Mouse (Mus musculus): ENCODE measurements around the gene Fam162a.
"Not testable (repeated sequence)": the region's sequence is repeated elsewhere in the genome, so short reads cannot be mapped to it uniquely, and the experiment has no call there.

The Fam162a gene

GRCm38 (mm10) chr16:36057933-36058475 lies 13.4 kb downstream of the Fam162a start:
- DNase-seq = no peak

DNA sequence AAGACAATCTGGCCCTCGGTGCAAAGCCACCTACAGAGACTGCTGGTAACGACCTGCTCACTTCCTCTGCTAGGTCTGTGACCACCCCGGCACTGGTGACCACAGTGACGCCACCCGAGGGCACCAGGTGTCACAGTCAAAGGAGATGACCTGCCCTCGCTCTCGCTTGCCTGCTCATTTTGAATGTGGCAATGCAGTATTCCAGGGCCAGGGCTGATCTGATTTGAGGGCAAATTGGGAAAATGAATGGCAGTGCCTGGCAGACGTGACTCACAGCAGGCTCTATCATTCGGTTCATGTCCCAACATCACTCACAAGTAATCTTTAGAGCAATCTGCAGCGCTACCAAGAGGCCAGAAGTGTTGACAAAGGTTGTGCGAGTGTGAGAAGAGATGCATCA lies 15.0 kb downstream of the Fam162a start:
- DNase-seq = no peak

GRCm38 (mm10) chr16:36054920-36055319 lies 16.5 kb downstream of the Fam162a start:
- no peak for DNase-seq

DNA sequence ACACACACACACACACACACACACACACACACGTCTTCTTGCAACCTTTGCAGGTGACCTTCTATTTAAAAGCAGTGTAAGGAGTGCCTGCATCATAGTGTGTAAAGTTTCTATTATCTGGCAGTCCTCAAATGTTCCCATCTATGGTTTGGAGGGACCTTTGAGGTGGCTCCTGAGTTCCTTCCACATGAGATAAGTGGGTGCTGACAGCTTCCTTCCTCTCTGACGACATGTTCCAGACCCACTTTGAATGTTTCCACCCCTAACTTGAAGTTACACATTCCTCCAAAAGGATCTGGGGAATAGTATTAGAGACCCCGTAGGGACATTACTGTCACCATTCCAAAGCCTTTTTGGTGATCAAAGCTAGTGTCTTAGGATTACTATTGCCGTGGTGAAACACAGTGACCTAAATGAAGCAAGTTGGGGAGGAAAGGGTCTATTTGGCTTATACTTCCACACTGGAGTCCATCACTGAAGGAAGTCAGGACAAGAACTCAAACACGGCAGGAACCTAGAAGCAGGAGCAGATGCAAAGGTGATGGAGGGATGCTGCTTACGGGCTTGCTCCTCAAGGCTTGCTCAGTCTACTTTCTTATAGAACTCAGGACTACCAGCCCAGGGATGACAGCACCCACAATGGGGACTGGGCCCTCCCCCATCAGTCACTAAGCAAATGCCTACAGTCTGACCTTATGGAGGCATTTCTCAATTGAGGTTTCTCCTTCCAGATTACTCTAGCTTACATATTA lies 17.7 kb downstream of the Fam162a start:
- no peak for DNase-seq

GRCm38 (mm10) chr16:36051491-36051890 lies 19.9 kb downstream of the Fam162a start:
- no peak for DNase-seq

- no peak for DNase-seq
These were observed 23.9 kb downstream of the Fam162a start for GRCm38 (mm10) chr16:36047538-36047937.

GRCm38 (mm10) chr16:36043964-36044363 lies 27.4 kb downstream of the Fam162a start:
- no peak for DNase-seq

DNA sequence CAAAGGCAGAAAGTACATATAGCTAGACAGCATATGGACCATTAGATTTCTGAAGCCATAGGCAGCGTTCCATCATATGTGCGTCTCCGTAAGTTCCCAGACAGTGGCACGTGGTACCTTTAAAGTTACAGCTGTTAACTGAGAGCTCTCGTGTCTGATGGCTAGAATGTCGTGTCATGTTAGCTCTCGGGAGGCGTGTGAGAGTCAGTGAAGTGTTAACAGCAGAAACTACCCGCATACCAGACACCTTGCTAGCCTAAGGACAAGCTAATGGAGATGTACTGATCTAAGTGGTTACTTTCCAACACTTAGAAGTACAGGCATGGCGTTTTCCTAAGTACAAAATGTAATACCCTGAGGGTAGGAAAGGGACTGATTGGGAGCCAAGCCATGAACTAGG lies 28.3 kb downstream of the Fam162a start:
- no peak for DNase-seq

DNA sequence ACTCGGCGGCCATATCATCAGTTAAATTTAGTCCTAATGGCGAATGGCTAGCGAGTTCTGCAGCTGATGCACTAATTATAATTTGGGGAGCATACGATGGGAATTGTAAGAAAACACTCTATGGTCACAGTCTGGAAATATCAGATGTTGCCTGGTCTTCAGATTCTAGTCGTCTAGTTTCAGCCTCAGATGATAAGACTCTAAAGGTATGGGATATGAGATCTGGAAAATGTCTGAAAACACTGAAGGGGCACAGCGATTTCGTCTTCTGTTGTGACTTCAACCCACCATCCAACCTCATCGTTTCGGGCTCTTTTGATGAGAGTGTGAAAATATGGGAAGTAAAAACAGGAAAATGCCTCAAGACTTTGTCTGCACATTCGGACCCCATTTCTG lies 29.8 kb downstream of the Fam162a start:
- DNase-seq = no peak

- peak; percentile 89 for DNase-seq
These were observed 30.5 kb downstream of the Fam162a start, which contains the start of gene Wdr5b for GRCm38 (mm10) chr16:36040640-36041624. Wdr5b (plus strand) TSS chr16:36041190.

DNA sequence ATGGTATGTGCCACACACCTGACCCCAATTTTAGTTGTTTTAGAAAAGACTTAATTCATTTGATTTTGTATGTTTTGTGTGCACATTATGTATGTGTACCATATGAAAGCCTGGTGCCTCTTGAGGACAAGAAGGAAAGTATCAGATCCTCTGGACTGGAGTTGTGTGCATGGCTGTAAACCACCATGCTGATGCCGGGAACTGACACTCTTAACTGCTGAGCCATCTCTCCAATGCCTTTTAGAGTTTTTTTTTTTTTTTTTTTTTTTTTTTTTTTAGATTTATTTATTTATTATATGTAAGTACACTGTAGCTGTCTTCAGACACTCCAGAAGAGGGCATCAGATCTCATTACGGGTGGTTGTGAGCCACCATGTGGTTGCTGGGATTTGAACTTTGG lies 43.3 kb downstream of the Fam162a start:
- DNase-seq = not testable (repeated sequence)

GRCm38 (mm10) chr16:36016335-36016734 lies 55.1 kb downstream of the Fam162a start:
- no peak for DNase-seq

- no peak for DNase-seq
These were observed 63.0 kb downstream of the Fam162a start for GRCm38 (mm10) chr16:36008396-36008795.

DNA sequence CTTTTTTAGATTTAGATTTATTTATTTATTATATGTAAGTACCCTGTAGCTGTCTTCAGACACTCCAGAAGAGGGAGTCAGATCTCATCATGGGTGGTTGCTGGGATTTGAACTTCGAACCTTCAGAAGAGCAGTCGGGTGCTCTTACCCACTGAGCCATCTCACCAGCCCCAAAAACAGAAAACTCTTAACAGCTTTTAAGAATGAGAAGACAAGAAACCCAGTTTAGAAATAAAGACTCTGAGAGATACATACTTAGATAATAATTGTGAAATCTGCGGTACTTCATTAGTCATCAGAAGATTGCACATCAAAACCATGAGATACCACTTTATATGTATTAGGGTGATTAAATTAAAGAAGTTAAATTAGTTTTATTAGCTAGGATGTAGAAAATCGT lies 72.5 kb downstream of the Fam162a start:
- DNase-seq = not testable (repeated sequence)
